Mouse (Mus musculus) mouse trophoblast stem cell (cell line): ENCODE results near the gene Mtrr.

ENCODE experiments used
- in situ Hi-C, 2 experiments: fragments of 300-500 bp; cut with MseI, MboI; formaldehyde crosslinking; loops; 2 replicates in 1 of 2; 3 replicates in 1 of 2; pipeline ENCODE4 v1.15.1; 2025

Gene Mtrr

GRCm38 (mm10) chr13:68572247-68572646 is 9.7 kb downstream of the Mtrr start:
- in situ Hi-C loops, result loop anchor here in 1 of 2 experiments (25.0 kb wide), 1 partner anchor 410 kb away; no protein-coding TSS in a partner anchor

DNA sequence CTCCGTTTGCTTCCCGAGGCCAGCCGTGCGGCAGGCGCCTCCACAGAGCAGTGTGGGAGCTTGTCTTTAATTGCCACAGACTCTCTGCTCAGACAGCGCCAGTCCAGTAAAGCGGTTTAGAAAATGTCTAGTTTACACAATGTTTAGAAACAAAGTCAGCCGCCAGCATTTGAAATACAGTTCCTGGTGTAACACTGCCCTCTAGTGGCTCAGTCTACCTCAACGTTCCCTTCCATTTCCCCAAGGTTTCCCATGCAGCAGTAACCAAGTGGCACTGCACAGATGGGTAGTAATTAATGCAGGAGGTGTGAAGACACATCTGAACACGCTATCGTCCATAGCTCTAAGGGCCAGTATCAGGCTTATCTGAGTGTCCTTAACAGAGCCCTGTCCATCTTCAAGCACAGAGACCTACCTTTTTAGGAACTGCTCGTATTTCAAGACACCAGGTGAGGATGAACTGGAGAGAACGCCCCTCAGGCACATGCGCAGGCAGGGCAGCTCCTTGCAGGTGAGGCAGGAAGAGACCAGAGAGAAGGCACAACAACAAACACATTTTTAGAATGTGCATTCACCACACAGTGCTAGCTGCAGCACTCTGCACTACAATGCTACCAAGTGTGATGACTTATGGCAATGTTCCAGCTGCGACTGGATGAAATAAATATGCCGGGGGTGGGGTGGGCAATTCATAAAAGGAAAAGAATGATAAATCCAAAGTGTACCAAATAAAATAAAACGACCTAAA is 12.2 kb downstream of the Mtrr start:
- in situ Hi-C loops, result loop anchor here in 1 of 2 experiments (10.0 to 25.0 kb wide), 2 partner anchors 407 to 715 kb away; no protein-coding TSS in a partner anchor

DNA sequence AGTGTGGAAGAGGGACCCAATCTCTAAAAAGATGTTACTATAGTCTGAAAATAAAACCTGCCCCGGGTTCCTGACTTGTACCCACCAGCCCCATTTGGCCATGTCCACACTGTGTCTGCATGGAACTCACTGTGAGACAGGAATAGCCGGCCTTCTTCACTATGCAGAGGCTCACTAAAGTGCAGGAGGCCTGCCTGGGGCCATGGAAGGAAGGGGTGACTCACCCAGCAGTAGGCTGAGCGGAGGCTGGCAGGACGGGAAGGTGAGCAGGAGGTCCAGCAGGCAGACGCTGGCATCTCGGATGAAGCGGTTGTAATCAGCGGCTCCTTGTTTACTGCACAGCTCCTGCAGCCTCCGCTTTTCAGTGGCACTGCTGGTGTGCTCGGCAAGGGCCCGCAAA is 13.4 kb downstream of the Mtrr start:
- in situ Hi-C loops, result loop anchor here in 1 of 2 experiments (10.0 to 25.0 kb wide), 2 partner anchors 406 to 714 kb away; no protein-coding TSS in a partner anchor

- in situ Hi-C loops, result loop anchor here in 1 of 2 experiments (10.0 to 25.0 kb wide), 2 partner anchors 406 to 713 kb away; no protein-coding TSS in a partner anchor
Measured at GRCm38 (mm10) chr13:68568110-68568509, 13.8 kb downstream of the Mtrr start.

GRCm38 (mm10) chr13:68553391-68553790 is 28.6 kb downstream of the Mtrr start:
- in situ Hi-C loops, result loop anchor here in 1 of 2 experiments (25.0 kb wide), 1 partner anchor 391 kb away; no protein-coding TSS in a partner anchor
